Mouse (Mus musculus) lung, embryonic 15.5 days (tissue): ENCODE results near the gene Olfr332. TPM values are rescaled to one million over a fixed set of nuclear protein-coding genes. Genes with fewer than 3 reads are reported as not detected.
"Not testable (repeated sequence)": the region's sequence is repeated elsewhere in the genome, so short reads cannot be mapped to it uniquely, and the experiment has no call there.

Experiments
- ATAC-seq: fragments of 200-750 bp; cut with Nextera tagmentation; 2 replicates; pipeline ENCODE4 v1.8.0; 2017; ENCODE audit warnings: moderate number of reproducible peaks, borderline replicate concordance; ENCODE audit not compliant: low FRiP score, low TSS enrichment; ENCODE audit errors: extremely low read depth
- H3K27ac ChIP-seq: fragments of 300-500 bp; sonication (generic); 2 replicates; pipeline ENCODE4 v1.5.1; 2015; ENCODE audit warnings: moderate library complexity, mild to moderate bottlenecking, inconsistent platforms
- H3K27me3 ChIP-seq: fragments of 300-500 bp; sonication (generic); 2 replicates; pipeline ENCODE4 v1.6.1; 2015; ENCODE audit warnings: inconsistent platforms
- H3K36me3 ChIP-seq: fragments of 300-500 bp; sonication (generic); 2 replicates; pipeline ENCODE4 v1.6.1; 2015; ENCODE audit warnings: inconsistent platforms
- H3K4me1 ChIP-seq: fragments of 300-500 bp; sonication (generic); 2 replicates; pipeline ENCODE4 v1.6.1; 2015; ENCODE audit warnings: inconsistent platforms
- H3K4me2 ChIP-seq: fragments of 300-500 bp; sonication (generic); 2 replicates; pipeline ENCODE4 v1.6.1; 2015; ENCODE audit warnings: inconsistent platforms, mild to moderate bottlenecking, moderate library complexity
- H3K4me3 ChIP-seq: fragments of 300-500 bp; sonication (generic); 2 replicates; pipeline ENCODE4 v1.5.1; 2015; ENCODE audit warnings: mild to moderate bottlenecking, inconsistent platforms
- H3K9ac ChIP-seq: fragments of 300-500 bp; sonication (generic); 2 replicates; pipeline ENCODE4 v1.6.1; 2015; ENCODE audit warnings: inconsistent platforms
- H3K9me3 ChIP-seq: fragments of 300-500 bp; sonication (generic); 2 replicates; pipeline ENCODE4 v1.6.1; 2016; ENCODE audit warnings: inconsistent platforms
- WGBS: fragments of 180-500 bp; shearing (Covaris S2); methylation state at CpG from one replicate; pipeline ENCODE4 v1.1.7; 2015; 5-methylcytosine and 5-hydroxymethylcytosine counted together
- polyA plus RNA-seq: library from polyadenylated mRNA; unstranded; fragments of >200 nt; fragmentation: Nextera tagmentation; extraction: Ambion mirVana; gene quantifications from 2 replicates; pipeline ENCODE4 v1.2.1, GENCODE M21; 2015

Olfr332 gene
- polyA plus RNA-seq, result not detected in 2 replicates

DNA sequence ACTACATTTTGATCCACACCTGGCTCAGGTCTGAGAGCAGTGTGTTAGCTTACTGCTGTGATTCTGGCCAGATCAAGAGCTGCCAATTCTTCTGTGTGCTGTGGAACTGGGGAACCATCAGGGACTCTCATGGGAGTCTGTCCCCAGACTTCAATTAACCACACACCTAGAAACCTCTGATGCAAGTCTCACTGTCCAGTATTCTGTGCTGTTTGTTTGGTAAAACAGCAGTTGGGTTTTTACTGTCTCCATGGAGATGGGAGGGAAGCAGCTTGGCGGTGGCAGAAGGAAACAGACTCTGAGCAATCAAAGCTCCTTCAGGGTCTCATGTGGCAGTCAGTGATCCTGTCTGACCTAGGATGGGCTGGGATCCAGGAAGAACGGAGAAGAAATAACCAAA lies at the start of gene Olfr332:
Olfr332 (minus strand) TSS at position 101 of the 400 bp plus-strand sequence.
- Histone ChIP-seq H3K4me1 (no peaks in the 10 kb centered on the region), H3K27ac (no peak within 1 kb of the TSS), H3K36me3 (no peaks in the 10 kb centered on the region), H3K9me3 (no peaks in the 10 kb centered on the region), H3K9ac (no peak within 1 kb of the TSS), H3K4me3 (no peak within 1 kb of the TSS), H3K4me2 (no peak within 1 kb of the TSS), H3K27me3 (no peaks in the 10 kb centered on the region)
- 66% methylated on average over 2 of the region's 2 CpGs for WGBS
- no peak for ATAC-seq

DNA sequence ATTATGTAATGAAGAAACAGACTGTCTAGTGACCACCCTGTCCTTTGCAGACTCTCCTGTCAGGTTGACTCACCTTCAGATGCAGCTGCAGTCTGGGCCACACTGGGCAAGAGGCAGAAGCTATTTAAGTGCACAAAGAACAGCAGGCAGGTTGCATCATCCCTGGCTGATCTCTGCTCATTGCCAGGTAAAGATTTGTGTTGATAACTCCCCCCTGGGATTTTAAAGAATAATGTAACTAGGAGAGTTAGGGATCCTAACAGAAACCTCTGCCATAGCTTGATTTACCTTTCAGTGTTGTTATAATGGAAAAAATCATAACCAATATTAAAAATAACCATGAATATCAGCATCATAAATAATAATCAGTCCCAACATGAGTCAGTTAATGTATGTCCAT lies 42.4 kb upstream of the Olfr332 start, which contains the start of gene Olfr330:
Olfr330 (minus strand) TSS at position 101 of the 400 bp plus-strand sequence.
- not testable (repeated sequence) for H3K9me3 ChIP-seq, H3K27me3 ChIP-seq, H3K36me3 ChIP-seq, H3K27ac ChIP-seq, H3K4me3 ChIP-seq, H3K9ac ChIP-seq, ATAC-seq, H3K4me1 ChIP-seq, H3K4me2 ChIP-seq

DNA sequence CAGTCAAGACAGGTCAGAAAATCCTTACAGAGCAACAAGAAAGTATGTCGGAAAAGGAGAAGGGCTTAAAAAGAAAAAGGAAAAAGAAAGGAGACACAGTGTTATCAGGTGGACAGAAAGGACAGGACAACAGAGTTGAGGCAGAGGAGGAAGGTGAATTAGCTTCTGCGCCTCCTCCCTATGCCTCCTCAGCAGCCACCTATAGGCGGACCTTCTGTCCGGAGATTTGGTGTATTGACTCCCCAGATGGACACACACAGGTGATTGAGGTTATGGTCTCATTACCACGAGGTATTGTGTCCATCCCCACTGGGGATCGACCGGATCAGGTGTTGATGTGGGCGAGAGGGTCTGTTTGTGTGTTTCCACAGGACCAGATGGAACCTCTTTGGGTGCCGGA lies 27.4 kb upstream of the Olfr332 start:
- H3K9me3 ChIP-seq, ATAC-seq, H3K36me3 ChIP-seq, H3K9ac ChIP-seq, H3K4me2 ChIP-seq, H3K27me3 ChIP-seq, H3K4me1 ChIP-seq, H3K27ac ChIP-seq, H3K4me3 ChIP-seq: not testable (repeated sequence)
- 90% methylated on average over 8 of the region's 9 CpGs for WGBS

DNA sequence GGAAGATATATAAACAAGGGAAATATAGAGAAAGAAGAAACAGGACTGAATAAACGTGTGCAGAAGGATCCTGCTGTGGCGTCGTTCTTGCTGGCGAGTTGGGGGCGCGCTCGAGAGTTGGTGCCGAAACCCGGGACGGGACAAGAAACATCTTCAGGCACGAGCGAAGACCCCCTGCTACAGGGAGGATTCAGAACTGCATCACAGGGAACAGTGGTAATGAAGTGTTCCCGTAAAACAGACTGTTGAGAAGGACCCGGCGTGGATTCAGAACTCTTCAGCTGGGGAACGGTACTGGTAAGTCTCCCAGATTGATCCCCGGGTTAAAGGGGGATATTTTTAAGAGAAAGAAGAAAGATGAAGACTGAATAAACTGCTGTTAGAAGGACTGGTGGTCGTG lies 26.6 kb upstream of the Olfr332 start:
- not testable (repeated sequence) for H3K27ac ChIP-seq, H3K4me3 ChIP-seq, H3K36me3 ChIP-seq, H3K4me1 ChIP-seq, H3K27me3 ChIP-seq, H3K9me3 ChIP-seq, ATAC-seq, H3K9ac ChIP-seq, H3K4me2 ChIP-seq
- 92% methylated on average over 18 of the region's 18 CpGs for WGBS

DNA sequence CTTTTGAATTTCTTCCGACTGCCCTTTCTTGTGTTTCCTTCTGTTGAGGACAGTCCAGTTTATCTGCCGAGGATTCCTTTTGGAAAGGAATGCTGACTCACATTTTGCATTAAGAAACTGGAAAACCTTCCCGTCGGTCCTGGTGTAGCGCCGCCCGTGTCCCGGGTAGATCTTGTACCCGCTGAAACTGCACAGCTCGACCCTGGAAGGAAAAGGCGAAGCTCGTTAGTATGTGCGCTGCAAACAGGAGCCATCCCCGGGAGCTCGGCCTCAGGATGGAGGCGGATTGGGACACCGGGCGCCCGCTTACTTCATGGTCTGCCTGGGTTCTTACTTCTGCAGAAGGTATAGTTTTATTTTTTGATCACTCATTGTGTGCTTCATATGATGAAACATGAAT lies 16.7 kb upstream of the Olfr332 start:
- not testable (repeated sequence) for H3K36me3 ChIP-seq

DNA sequence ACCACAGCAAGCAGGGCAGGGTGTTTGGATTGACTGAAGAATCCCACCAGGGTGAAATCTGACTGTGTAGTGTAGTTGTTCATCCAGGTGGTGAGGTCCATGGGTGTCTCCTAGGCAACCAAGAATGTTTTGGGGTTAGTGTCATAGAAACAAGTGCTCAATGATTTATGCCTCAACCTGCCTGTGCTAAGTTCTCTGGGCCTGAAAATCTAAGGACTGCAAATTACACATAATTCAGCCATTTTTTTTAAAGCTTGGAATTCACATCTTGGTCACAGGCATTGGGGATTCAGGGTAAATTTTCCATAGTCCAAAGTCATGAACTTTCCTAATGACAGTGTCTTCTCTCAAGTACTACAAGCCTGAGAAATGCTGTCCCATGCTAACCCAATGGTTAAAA lies 10.1 kb upstream of the Olfr332 start, which contains the start of gene Olfr331:
Olfr331 (minus strand) TSS at position 101 of the 400 bp plus-strand sequence.
- not testable (repeated sequence) for H3K4me3 ChIP-seq, H3K4me2 ChIP-seq, H3K9me3 ChIP-seq, H3K9ac ChIP-seq, H3K36me3 ChIP-seq, H3K4me1 ChIP-seq, H3K27me3 ChIP-seq, ATAC-seq, H3K27ac ChIP-seq

More for the DNA sequence above, 16.7 kb upstream of the Olfr332 start:
- not testable (repeated sequence) for H3K4me1 ChIP-seq, ATAC-seq, H3K27me3 ChIP-seq, H3K9me3 ChIP-seq, H3K4me2 ChIP-seq, H3K27ac ChIP-seq, H3K4me3 ChIP-seq, H3K9ac ChIP-seq
- WGBS, result 79% methylated on average over 19 of the region's 19 CpGs

DNA sequence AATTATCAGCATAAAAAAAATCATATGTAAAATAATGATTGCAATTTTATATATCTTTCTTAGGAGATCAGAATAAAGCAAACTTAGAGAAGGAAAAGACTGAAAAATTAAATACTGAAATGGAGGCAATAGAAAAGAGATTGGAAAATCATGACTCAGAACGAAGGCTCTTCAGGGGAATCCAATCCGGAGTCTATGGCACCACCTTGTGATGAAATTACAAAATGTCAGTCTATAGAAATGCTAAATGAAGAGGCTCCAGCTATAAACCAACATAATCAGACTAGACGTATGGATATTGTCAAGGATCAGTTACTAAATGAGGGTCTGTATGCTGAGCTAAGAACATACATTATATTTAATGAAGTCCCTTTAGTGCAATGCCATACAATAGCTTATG lies 6.9 kb upstream of the Olfr332 start:
- 28% methylated on average over 3 of the region's 3 CpGs for WGBS

DNA sequence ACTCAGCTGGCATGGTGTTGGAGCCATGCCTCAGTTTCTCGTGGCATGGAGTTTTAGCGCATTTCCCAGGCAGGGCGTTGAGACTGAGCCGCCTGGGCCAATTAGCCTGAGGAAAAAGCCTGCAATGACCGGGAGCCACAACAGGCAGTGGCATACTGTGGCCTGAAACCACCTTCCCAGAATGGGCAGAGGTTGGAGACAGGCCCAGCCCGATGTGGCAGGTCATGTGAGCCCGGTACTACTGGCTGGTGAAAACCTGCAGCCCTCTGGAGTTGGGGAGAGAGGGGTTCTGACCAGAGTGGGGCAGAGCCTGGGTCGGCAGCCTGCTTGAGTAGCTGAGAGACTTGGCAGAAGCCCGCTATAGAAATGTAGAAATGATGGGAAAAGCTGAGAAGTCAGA lies 6.4 kb upstream of the Olfr332 start:
- H3K27me3 ChIP-seq, result no peaks in the 10 kb centered on the region
- H3K36me3 ChIP-seq, result no peaks in the 10 kb centered on the region
- ATAC-seq, result no peak
- H3K4me2 ChIP-seq, result no peak overlapping the region
- no peaks in the 10 kb centered on the region for H3K4me1 ChIP-seq
- no peaks in the 10 kb centered on the region for H3K9me3 ChIP-seq
- no peak overlapping the region for H3K27ac ChIP-seq
- H3K4me3 ChIP-seq, result no peak overlapping the region
- H3K9ac ChIP-seq, result no peak overlapping the region
- 78% methylated on average over 9 of the region's 9 CpGs for WGBS

More for the DNA sequence above, 6.9 kb upstream of the Olfr332 start:
- Histone ChIP-seq H3K4me3 (no peak overlapping the region), H3K9ac (no peak overlapping the region), H3K9me3 (no peaks in the 10 kb centered on the region), H3K4me1 (no peaks in the 10 kb centered on the region), H3K27me3 (no peaks in the 10 kb centered on the region), H3K36me3 (no peaks in the 10 kb centered on the region), H3K4me2 (no peak overlapping the region), H3K27ac (no peak overlapping the region)
- ATAC-seq, result no peak

DNA sequence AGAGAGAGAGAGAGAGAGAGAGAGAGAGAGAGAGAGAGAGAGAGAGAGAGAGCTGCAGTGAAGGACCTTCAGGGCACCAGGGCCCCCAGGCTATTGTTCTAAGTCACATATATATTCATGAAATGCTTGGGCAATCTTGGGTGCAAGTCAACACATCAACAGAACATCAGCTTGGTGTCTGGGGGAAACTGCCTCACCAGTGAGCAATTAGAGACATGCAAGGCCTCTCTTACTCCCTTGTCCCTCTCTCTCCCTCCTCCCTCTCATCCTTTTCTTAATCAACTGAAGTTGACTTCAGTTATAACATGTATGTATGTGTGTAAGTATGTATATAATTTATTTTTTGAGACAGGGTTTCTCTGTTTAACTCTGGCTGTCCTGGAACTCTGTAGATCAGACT lies 30.2 kb downstream of the Olfr332 start, which contains the start of gene Olfr30:
Olfr30 (minus strand) TSS at position 101 of the 400 bp plus-strand sequence.
- Histone ChIP-seq H3K9ac (no peak within 1 kb of the TSS), H3K36me3 (no peaks in the 10 kb centered on the region), H3K4me3 (no peak within 1 kb of the TSS), H3K9me3 (no peaks in the 10 kb centered on the region), H3K4me1 (no peaks in the 10 kb centered on the region), H3K27me3 (no peaks in the 10 kb centered on the region), H3K4me2 (no peak within 1 kb of the TSS), H3K27ac (no peak within 1 kb of the TSS)
- ATAC-seq, result no peak

DNA sequence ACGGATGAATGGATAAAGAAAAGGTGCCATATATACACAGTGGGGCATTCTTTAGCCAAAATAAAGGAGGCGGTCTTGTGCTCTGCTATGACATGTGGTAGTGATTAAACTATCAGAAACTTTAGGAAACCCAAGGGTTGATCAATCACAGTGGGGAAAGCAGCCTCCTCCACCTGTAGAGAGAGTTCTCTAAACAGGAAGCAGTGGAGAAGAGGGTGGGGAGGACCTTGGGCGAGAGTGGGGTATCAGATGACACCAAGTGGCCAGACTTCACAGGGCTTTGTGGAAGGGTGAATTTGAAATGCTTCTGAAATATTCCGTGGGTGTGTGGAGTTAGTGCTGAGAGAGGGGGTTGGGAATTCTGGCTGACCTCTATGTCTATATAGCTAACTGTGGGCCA lies 38.8 kb downstream of the Olfr332 start:
- no peaks in the 10 kb centered on the region for H3K36me3 ChIP-seq
- no peak overlapping the region for H3K27ac ChIP-seq
- H3K9ac ChIP-seq, result no peak overlapping the region
- ATAC-seq, result no peak
- H3K4me2 ChIP-seq, result no peak overlapping the region
- 33% methylated on average over 4 of the region's 4 CpGs for WGBS
- H3K9me3 ChIP-seq, result no peaks in the 10 kb centered on the region
- H3K4me1 ChIP-seq, result no peaks in the 10 kb centered on the region
- no peak overlapping the region for H3K4me3 ChIP-seq
- no peaks in the 10 kb centered on the region for H3K27me3 ChIP-seq

DNA sequence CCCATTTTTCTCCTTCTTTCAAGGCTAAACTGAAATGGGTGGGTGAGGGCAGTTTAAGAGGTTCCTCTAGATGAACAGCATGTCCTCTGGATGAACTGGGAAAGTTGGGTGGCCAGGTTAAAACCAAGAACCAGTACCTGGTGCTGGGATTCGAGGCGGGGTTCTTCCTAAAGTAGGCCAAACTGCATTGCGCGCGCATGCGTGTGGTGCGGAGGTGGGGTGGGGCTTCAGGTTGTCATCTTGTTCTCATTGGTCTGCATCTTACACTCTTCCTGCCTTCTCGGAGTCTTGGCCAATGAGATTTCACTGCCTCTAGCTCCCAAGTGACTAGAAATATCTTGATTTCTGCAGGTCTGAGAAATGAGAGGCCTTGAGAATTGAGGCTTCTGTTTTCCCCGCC lies 39.6 kb downstream of the Olfr332 start, which contains the start of gene Lypd9:
Lypd9 (minus strand) TSS at position 165 of the 400 bp plus-strand sequence.
- 95% methylated on average over 9 of the region's 9 CpGs for WGBS
- ATAC-seq, result no peak
- Histone ChIP-seq H3K4me3 (no peak within 1 kb of the TSS), H3K4me1 (no peaks in the 10 kb centered on the region), H3K27me3 (no peaks in the 10 kb centered on the region), H3K9me3 (no peaks in the 10 kb centered on the region), H3K9ac (no peak within 1 kb of the TSS), H3K4me2 (no peak within 1 kb of the TSS), H3K36me3 (no peaks in the 10 kb centered on the region), H3K27ac (no peak within 1 kb of the TSS)
